Mouse (Mus musculus) adrenal gland, adult 18-20 months (tissue): Measurements from ENCODE around the gene Pdzd2. TPM values are rescaled to one million over a fixed set of nuclear protein-coding genes. Genes with fewer than 3 reads are reported as not detected.

Experiments used
- DNase-seq, 2 experiments: peaks; one replicate each; pipeline ENCODE4 v3.0.0; 2021 to 2022; ENCODE audit warnings: low spot score in 2 of 2
- total RNA-seq, 2 experiments: library from RNA; stranded (reverse); gene quantifications; 1 replicate in 1 of 2; 2 replicates in 1 of 2; pipeline ENCODE4 v1.2.3; 2021

Gene Pdzd2
- total RNA-seq, 2 experiments from 2014 or later = 15.0 to 26.0 TPM

DNA sequence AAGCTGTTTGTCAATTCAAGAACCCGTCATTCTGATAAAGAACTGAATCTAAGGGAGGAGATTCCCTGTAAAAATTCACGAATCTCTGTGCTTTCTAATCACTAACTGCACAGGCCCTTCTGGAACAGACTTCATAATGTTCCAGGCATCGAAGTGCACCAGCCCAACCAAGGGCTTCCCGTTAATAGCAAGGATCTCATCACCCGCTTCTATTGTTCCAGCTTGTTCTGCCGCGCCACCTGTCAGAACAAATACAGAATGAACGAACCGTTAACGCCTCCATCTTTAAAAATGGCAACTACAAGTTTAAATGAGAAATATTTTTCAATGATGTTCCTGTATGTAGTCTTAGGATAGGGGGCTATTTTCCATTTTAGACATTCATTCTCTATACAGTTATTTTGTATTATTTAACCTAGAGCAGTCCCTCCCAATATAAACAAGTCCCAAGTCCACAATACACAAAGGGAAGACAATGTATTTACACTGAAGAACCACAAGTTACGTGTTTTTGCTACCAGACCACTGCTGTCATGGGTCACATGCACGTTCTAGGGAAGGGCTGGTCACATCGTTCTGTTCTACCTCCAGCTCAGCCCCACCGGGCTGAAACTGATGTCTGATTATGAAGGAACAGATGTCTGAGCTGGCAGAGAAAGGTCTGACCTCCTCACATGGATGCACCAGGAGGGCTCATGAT, 377.6 kb downstream of the Pdzd2 start:
- no peak for DNase-seq

DNA sequence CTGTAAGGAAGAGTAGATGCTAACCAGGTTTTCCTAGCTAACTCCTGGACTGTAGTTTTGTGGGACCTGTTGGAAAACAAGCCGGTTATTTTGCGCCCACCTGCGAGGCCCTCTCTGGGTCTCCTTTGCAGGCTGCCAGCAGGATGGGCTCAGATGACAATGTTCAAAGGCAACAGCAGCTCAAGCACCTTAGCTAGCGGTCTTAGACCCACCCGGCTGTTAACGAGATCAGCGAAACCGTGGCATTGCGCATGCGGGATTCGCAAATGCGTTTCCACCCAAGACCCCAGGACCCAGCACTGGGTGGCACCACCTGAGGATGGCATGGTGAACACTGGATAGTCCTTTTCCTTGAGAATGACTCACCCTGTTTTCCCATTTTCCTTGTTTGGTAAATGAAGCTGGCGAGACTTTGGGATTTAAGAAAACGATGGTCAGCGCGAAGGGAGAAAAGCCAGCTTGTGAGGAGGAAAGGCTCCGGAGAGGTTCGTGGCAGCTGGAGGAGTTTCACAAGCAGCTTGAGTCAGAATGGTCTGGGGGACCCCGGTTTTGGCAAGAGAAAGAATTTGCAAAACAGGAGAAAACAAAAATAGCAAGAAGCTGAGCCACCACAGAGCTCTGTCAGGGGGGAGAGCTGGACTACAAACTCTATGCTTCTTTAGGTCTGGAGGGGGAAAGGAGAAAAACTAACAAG, 379.1 kb downstream of the Pdzd2 start:
- DNase-seq = no peak

DNA sequence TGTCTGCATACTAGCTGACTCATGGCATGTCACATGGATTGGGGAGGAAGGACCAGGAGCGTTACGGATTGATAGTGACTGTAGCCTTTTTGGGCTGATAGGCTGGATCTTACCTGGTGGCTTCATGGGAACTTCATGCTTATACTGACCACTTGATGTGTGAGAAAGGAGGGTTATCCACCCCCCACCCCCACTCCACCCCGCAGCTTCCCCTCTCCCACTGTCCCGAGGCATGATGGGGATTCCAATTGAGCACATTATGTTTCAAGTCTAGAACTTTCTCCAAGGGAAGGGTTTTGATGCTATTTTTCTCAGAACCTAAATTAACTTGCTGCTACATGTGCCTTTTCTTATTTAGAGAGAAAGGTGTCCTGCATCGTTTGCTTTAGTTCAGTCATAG, 381.3 kb downstream of the Pdzd2 start:
- DNase-seq = no peak

DNA sequence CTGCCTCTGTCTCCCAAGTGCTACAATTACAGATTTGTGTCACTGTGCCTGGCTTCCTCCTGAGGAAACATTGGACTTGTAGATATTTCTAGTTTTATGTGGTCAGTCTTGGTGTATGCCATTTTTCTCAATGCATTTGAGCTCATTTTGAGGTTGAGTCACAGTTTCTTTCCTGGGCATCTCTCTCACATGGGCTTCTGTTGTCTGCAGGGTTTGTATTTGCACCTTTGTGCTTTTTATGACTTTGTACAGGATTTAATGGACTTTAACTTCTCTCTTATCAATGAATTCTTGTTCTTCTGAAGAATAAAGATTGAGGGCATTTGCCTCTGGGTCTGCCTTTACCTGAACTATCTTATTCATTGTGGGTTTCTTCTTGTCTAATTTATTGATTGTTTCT, 382.3 kb downstream of the Pdzd2 start:
- DNase-seq = no peak

DNA sequence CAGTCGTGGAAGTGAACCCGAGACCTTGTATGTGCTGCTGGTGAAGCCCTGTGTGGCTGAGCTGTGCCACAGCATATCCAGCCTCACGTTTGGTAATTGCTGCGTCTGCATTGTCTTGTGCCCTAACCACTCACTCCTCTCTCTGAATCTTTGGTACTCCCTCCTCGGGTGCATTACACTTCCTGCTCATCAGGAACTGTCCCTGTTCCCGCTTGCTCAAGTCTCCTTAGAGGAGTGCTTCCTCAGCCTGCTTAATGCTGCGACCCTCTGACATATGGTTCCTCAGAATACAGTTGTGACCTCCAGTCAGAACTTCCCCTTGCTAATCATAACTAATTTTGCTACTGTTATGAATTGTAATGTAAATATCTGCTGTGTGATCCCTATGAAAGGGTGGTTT, 383.8 kb downstream of the Pdzd2 start:
- DNase-seq = no peak

DNA sequence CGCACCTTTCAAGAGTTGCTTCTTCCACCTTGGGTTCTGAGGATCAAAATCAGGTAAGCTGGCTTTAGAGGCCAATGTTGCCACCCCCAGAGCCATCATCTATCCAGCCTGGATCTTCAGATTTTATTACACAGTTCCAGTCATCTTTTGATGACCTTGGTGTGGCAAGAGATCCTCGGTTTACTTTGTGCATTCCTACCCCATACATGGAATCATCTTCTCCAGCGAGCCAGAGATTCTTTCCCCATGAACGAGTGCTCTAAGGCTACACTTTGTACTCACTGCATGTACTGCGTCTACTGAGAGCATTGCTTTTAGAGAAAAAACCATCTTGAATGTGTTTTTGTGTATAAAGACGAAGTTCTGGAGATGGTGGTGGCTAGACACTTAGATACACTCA, 384.5 kb downstream of the Pdzd2 start:
- DNase-seq = no peak

DNA sequence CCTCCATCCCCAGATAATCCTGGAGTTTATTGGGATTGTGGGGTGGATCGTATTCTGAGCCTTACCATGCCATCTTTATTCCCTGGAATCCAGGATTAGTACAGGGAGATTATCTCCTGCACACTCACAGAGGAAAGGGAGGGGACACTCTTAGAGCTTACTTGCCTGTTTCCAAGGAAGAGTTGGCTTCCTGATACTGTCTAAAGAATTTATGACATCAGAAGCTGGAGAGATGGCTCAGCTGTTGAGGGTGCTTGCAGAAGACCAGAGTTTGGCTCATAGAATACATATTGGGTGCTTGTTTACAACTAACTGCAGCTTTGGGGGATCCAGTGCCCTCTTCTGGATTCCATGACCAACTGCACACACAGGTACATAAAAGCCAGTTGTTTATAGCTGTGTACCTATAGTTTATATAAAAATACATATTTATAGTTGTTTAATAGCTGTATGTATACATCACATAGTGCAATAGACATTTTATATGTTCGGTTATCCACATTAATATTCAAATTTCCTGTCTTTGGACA, 385.4 kb downstream of the Pdzd2 start:
- no peak for DNase-seq

DNA sequence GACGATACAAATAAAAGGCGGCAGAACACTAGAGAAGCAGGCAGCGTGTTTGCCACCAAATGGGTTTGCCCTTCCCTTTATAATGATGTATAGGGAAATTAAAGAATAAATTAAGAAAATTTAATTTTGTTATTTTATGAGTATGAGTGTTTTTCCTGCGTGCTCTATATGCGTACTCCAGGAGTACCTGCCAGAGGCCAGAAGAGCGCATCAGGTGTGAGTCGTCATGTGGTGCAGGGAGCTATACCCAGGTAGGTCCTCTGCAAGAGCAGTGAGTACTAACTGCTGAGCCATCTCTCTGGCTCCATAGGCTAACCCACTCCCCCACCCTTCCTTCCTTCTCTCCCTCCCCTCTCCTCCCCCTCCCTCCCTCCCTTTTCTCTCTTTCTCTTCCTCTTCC, 388.3 kb downstream of the Pdzd2 start:
- no peak for DNase-seq

DNA sequence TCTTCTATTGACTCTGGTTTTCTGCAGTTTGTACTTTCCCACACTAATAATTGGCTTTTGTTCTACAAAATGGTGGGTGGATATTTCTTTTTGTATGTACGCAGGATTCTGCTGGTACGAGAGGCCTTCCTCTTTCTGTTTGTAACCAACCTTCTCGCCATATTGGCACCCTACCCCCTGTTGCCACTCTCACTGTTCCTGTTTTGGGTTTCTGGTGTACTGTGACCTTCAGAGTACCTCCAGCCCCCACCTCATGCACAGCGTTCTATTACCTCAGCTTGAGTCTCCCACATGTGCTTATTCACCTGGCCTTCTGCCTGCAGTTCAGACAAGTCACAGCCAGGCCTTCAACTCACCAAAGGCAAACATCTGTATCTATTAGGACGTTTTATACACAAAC, 389.9 kb downstream of the Pdzd2 start:
- no peak for DNase-seq

DNA sequence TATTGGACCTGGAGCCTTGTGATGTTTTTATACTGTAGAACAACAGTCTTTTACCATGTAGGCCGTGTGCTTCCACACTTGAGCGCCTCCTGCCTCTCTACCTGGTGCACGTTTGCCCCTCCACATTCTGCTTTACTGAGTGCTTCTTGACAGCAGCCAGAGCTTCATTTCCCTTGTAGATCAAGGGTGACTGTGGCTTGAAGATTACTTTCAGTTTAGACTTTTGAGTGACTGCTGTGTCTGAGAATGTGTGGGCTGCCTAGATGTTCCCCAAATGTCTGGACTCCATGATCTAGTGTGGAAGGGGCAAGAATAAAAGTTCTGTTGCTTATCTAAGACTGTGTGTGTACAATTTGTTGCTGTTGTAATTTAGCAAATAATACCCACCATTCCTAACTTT, 390.8 kb downstream of the Pdzd2 start:
- DNase-seq = no peak

DNA sequence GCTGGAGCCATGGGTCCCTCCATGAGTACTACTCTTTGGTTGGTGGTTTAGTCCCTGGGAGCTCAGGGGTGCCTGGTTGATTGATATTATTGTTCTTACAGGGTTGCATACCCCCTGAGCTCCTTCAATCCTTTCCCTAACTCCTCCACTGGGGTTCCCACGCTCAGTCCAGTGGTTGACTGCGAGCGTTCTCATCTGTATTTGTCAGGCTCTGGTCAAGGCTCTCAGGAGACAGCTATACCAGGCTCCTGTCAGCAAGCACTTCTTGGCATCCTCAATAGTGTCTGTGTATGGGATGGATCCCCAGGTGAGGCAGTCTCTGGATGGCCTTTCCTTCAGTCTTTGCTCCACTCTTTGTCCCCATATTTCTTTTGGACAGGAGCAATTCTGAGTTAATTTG, 392.8 kb downstream of the Pdzd2 start:
- DNase-seq = no peak

DNA sequence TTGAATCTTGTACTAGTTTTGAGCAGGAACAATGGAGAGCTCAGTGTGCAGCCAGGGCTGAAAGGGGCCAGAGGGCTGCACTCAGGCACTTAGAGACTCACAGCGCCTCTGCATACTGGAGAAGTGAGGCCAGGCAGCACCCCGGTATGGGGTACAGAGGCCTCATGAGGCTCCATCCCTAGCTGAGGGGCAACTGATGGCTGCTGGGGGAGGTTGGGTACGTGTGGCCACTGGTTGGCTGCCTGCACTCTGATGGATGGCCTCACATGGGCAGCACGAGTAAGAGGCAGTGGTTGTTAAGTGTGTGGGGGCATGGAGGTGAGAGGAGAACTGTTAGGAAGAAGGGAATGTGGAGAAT, 398.3 kb downstream of the Pdzd2 start:
- no peak for DNase-seq

DNA sequence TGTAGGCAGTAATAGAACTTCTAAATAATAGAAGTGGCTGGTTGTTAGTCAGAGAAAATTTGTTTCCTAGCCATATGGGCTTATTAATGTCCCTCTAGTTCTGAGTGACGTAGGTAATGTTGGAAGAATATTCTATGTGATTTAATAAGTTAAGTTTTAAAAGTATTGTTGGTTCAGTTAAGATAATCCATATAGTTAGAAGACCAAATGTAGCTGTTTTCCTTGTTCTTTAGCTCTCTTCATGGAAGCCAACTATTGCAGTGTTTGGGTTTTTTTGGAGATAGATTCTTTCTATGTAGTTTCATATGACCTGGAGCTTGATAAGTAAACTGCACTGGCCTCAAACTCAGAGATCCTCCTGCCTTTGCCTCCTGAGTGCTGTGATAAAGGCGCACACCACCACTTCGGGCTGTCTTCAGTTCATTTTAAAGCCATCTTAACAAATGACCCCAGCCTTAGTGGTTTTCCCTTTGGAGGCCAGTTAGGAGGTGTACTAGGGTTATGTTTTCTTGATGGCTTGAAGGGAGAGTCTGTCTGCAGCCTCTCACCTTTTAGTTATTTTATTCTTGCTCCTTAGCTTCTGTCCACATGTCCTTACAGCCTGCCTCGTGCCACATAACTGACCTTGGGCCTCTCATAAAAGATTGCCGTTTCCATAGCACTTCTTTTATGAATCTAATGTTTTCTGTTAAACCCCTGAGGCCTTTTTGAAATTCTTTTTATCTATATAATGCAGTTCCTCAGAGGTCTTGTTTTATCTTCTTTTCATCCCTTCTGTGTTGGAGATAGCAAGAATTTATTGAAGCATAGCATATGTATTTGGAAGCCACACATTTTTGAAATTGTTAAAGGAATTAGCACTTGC, 399.0 kb downstream of the Pdzd2 start:
- no peak for DNase-seq

DNA sequence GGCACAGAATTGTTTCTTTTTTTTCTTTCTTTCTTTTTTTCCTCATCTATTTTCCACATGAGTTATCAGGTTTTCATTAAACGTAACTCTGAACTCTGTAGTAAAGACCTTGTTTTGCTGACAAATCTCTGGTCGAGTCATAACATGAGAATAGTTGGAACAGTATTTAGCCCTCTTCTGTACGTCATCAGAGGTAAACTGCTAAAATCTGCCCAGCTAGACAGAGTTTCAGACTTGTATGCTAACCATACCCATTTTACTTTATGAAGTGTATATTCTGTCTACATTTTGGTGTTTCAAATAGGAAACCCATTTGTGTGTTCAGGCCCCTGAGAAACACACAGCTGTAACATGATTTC, 402.0 kb downstream of the Pdzd2 start:
- no peak for DNase-seq

DNA sequence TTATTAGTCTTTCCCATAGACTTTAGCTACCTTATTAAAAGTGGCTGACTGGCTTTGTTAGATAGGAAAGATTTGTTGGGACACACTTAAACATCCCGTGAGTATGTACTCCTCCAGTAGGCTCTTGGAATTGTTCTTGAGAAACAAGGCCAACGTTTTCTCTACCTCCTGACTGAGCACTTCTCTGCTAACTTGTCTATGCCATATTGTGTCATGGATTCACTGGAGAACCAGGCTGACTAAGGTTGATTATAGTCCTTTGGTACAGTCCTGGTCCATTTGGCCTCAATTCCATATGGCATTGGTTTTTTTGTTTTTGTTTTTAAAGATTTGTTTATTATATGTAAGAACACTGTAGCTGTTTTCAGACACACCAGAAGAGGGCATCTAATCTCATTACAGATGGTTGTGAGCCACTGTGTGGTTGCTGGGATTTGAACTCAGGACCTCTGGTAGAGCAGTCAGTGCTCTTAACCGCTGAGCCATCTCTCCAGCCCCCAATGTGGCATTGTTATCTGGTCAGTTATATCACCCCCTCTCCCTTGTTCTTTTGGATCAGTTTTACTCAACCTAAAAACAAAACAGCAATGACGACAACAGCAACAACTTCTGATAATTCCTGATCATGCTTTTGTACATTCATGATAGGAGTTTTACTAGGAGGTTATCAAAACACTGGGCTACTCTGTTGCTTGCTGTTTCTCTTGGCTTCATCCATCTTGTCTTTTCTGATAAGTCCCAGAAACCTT, 402.5 kb downstream of the Pdzd2 start:
- no peak for DNase-seq

DNA sequence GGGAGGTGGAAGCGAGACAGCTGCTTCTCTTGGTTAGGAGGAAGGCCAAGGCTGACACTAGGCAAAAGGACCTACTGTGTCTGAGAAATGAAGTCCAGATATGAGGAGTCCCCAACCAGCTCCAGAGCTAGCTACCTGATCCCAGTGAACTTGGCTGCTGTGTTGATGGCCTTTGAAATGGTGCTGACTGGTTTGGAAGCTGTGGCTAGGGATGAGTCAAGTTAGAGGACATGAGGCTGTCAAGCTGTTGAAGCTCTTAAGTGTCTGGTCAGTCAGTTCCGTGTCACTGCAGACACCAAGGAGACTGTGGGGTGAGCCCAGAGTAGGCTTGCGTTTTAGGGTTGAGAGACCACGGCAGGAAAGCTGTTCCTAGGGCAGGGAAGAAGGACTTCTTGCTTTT, 405.3 kb downstream of the Pdzd2 start:
- no peak for DNase-seq

DNA sequence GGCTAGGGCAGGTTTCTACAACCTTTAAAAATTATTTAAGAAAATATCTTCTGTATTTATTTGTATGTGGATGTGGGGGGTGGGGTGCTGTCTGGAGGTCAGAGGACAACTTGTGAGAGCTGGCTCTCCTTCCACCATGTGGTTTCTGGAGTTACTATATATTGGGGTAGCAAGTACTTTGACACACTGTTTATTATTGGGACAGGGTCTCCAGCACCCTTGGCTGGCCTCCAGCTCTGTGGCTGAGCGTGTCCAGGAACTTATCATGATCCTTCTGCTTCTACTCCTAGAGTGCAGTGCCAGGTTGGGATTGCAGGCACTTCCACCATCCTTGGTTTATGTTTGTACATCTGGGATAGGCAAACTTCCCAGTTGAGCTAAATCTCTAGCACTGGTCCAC, 408.4 kb downstream of the Pdzd2 start:
- no peak for DNase-seq

DNA sequence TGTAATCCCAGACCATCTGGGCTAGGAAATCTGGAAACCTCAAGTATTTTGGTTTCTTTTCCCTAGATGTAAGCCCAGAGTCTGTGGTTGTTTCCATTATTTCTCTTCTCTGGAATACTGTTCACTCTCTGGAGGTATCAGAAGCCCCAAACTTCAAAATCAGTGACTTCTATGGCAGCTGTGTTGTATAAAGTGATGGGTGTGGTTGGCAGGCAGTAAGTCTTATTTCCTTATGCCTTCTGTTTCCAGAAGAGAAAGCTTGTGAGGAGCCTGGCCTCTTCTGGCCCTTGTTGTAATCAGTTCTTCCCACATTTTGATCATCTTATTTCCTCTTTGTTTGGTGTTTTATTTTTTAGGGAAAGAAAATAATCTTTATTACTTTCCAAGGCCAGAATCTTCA, 408.8 kb downstream of the Pdzd2 start:
- no peak for DNase-seq

DNA sequence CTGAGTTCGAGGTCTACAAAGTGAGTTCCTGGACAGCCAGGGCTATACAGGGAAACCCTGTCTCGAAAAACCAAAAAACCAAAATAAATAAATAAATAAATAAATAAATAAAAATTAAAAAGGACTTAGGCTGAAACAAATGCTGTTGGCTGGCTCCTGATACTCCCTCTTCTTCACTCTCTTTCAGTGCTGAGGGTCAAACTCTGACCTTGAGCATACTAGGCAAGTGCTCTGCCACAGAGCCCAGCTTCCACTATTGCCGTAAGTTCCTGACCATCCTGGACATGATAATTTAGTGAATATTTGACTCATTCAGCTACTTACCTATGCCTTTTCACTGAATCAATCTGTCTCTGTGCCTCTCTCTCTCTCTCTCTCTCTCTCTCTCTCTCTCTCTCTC, 409.3 kb downstream of the Pdzd2 start:
- no peak for DNase-seq

DNA sequence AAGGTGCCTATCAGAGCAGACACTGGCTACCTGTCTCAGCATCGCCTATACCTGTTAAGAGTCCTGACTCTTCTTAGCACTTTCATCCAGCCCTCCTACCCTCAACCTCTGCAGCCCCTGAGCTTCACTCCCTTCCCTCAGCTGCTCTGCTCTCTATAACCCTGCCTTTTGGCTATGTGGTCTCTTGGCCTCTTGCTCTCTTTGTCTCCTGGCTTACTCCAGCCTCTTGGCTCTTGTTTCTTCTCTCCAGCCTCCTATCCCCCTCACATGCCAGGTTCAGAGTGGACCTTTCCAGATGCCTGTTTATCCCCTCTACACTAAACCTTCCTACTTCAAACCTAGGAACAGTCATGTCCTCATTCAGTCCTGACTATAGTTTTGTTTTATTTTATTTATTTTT, 415.4 kb downstream of the Pdzd2 start:
- DNase-seq = no peak

DNA sequence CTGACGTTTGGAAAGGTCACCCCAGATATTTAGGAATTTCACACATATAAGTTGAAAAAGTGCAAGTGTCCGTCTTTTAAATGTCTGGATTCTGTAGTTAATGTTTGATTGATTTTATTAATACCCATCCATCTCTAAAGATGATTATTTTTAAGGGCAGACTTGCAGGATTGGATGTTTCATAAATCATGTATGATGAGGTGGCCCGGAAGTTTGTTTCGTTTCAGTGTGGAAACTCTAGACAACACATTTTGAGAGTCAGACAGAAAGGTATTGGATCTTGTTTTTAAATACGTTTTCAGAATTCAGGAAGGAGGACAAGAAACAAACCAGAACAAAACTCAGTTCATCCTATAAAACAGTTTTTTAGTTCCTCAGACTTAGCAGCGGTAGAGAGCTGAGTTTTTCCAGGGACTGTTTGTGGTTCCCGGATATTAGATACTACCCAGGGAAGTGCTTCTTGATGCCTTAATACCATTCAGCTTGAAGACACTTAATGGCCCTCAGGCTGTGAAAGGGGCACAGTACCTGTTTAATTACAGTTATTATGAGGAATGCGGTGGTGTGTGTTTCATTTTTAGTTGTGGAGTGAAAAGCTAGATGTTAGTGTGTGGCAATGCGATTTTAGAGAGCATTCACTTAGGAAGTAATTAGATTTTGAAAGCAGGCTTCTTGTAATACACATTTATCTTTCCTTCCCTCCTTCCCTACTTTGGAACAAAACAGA, 416.9 kb downstream of the Pdzd2 start:
- no peak for DNase-seq
